Mouse (Mus musculus): ENCODE measurements around the gene Ass1. TPM values are rescaled to one million over a fixed set of nuclear protein-coding genes. Genes with fewer than 3 reads are reported as not detected.

Ass1 gene
- polyA plus RNA-seq, 1 experiment = 20.7 TPM

DNA sequence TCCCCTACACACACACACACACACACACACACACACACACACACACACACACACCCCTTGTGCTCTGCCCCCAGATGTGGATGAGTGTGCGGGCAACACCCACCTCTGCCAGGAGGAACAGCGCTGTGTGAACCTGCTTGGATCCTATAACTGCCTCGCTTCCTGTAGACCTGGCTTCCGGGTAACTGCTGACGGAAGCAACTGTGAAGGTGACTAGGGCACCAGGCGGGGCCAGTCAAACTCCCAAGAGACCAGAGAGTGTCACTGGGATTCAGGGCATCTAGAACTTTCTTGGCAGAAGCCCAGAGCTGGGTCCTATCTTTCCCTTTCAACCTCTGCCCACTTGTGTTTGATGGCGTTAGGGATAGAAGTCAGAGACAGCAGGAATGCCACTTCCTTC is 14.6 kb upstream of the Ass1 start:
- no peak for DNase-seq (ENCODE audit: low read depth, low spot score)
- 55% methylated on average over 7 of the region's 7 CpGs for WGBS

DNA sequence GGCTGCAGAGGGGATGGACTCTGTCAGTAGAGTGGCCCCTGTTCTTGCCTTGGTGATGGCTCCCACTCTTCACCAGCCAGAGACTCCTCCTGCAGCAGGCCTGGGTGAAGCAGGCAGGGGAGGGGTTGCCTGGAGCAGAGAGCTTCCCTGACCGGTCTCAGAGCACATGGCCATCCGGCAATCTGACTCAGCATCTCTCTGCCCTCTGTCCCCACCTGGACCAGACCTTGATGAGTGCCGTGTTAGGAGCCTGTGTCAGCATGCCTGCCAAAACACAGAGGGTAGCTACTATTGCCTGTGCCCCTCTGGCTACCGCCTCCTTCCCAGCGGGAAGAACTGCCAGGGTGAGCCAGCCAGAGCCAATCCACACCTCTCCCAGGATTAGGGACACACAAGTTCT is 11.5 kb upstream of the Ass1 start:
- no peak for DNase-seq (ENCODE audit: low read depth, low spot score)
- WGBS = 69% methylated on average over 5 of the region's 5 CpGs

DNA sequence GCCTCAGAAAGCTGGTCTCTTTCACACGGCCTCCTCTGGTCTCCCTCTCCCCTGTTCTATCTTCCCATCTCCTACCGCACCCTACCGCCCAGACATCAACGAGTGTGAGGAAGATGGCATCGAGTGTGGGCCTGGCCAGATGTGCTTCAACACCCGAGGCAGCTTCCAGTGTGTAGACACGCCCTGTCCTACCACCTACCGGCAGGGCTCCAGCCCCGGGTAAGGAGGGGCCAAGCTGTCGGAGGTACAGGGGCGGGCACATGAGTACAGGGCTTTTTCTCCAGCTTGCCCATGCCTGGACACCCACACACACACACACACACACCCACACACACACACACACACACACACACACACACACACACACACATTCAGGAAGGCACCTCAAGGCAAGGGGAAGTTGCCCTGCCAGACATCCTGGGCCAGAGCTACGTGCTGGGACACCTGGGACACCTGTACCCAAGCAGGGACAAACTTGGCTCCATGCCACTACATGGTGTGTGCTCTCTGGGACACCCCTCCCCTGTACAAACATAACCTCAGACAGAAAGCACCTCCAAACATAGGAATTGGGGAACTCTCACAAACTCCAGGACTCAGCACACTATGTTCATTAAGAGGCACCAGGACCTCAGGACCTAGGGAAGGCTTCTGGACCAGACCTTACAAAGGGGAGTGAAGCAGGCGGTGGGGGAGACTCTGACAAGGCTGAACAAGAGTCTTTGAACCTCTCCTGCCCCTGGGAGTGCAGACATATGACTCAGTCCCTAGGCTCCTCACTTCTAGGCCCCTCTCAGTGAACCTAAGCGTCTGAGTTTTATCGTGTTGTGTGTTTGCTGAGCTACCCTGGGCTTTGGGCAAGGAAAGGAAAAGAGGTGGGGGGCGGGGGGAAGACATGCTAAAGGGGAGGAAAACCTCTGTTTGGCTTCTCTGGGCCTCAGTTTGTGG is 10.7 kb upstream of the Ass1 start:
- no peak for DNase-seq (ENCODE audit: low read depth, low spot score)
- WGBS = 36% methylated on average over 16 of the region's 16 CpGs

DNA sequence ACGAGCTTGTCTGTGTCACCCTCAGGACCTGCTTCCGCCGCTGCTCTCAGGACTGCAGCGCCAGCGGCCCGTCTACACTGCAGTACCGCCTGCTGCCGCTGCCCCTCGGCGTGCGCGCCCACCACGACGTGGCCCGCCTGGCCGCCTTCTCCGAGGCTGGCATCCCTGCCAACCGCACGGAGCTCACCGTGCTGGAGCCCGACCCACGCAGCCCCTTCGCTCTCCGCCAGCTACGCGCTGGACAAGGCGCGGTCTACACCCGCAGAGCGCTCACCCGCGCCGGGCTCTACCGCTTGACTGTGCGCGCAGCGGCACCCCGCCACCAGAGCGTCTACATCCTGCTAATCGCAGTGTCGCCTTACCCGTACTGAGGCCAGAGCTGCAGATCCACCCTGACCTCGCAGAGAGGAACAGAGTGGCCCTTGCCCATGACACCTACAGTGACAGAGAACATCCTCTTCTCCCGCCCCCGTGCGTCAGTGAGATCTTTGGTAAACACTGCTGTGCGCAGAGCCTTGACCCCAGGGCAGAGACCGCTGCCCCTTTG is 9.9 kb upstream of the Ass1 start:
- no peak for DNase-seq (ENCODE audit: low read depth, low spot score)

DNA sequence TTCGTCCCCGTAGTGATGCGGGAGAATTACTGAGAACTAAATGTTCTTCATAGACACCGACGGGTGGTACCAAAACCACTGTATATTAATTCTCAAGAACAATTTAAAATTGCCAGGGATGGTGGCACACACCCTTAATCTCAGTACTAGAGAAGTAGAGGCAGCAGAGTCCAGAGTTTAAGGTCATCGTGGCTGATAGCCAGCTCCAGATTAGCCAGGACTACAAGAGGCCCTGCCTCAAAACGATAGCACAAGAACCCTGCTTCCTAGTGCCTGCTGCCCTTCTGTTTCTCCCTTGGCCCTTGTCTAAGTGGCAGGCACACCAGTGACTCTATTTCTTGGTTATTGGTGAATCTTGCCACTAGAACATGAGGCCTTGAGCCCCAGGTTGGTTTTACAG is 9.1 kb upstream of the Ass1 start:
- no peak for DNase-seq (ENCODE audit: low read depth, low spot score)
- WGBS = 80% methylated on average over 7 of the region's 7 CpGs

More for the DNA sequence above, 9.9 kb upstream of the Ass1 start:
- 15% methylated on average over 48 of the region's 48 CpGs for WGBS

DNA sequence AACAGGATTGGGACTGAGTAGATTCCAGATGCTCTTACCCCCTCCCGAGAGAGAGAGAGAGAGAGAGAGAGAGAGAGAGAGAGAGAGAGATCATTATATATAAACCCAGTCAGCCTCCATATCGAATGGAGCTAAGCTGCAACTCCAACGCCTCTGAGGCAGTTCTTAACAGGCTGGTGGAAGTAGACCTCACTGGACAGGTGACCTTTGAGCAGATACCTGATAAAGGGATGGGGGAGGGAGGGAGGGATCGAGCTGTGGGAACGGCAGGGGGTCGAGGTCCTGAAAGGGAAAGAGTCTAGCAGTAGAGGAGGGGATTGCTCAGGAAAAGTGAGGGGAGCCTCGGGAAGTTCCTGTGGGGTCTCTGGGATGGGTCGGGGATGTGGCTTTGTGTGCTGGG is 8.0 kb upstream of the Ass1 start:
- DNase-seq (ENCODE audit: low read depth, low spot score) = no peak
- WGBS = 31% methylated on average over 8 of the region's 8 CpGs

DNA sequence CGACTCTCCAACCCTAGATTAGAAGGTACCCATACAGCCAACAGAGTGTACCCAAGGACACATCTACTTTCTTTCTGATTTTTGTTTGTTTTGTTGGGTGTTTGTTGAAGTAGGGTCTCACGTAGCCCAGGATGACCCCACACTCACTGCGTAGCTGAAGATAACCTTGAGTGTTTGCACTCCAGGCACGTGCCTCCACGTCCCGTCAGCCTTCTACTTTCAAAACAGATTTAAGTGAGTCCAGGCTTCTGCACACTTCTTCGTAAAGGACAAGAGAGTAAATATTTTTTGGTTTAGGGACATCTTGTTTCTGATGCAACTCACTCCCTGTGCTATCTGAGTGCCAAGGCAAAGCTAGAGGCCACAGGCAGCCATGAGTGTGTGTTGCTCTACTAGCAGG is 6.8 kb upstream of the Ass1 start:
- 62% methylated on average over 7 of the region's 7 CpGs for WGBS
- no peak for DNase-seq (ENCODE audit: low read depth, low spot score)

DNA sequence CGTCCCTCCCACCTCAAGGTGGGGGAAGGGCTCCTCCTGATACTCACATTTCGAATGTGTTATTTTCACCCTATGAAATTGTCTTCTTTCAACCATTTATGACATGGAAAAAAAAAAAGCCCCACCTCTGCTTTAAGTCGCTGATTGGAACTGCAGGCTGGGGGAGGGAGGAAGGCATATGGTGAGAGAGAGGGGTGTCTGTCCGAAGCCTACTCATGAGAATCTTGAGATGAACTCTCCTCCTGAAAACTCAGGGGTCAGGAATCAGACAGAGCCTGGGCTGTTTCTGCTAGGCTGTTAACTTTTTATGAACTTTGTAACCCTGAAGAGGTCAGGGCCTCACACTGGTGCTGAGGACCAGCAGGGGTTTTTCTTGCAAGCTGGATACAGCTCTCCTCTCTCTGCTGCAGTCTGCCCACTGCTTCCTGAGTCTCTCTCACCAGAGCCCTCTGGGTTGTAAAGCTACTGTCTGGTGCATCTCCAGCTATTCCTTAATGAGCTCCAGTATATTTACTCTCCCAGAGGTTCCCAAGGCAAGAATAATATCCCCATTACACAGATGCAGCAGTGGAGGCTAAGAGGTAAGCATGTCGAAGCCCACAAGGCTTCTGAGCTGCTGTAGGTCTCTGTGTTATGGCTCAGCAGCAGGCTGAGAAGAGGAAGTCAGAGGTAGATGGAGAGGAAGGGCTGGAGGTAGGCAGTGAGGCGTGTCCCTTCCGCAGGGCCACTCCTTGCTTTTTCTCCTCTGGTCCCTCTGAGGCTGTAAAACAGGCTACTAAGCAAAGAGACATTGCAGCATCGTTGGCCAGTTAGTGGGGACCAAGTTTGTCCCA is 6.1 kb upstream of the Ass1 start:
- DNase-seq (ENCODE audit: low read depth, low spot score) = no peak
- 20% methylated on average over 8 of the region's 8 CpGs for WGBS

DNA sequence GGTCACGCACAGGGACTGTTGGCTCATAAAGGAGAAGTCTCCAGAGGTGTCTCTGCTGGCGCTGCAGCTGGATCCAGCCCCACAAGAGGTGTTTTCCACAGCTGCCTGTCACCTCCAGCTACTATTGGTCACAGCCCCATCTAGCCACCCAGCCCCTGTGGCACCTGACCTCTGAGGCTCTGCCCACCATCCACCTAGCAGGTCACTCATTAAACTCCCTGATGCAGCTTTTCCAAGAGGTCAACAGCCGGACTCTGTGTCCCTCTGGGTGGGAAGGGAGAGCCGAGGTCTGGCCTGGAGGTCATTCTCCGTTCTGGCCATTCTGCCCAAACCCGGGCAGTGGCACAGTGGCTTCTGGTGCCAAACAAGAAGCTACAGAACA is 5.5 kb upstream of the Ass1 start:
- DNase-seq (ENCODE audit: low read depth, low spot score) = no peak
- 56% methylated on average over 6 of the region's 6 CpGs for WGBS

DNA sequence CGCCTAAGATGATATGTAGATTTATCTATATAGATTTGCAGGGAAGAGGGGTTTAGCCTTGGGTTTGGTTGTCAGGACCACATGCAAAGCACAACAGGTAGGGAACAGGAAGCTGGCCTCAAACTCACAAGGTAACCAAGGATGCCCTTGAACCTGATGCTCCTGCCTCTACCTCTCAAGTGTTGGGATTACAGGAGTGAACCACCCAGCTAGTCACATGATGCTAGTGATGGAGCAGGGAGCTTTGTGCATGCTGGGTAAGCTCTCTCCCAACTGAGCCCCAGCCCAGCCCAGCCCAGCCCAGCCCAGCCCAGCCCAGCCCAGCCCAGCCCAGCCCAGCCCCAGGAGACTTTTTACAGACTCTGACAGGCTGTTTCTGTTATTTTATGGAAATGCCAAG is 2.5 kb upstream of the Ass1 start:
- no peak for DNase-seq (ENCODE audit: low read depth, low spot score)
- WGBS = 71% methylated on average over 1 of the region's 1 CpGs

DNA sequence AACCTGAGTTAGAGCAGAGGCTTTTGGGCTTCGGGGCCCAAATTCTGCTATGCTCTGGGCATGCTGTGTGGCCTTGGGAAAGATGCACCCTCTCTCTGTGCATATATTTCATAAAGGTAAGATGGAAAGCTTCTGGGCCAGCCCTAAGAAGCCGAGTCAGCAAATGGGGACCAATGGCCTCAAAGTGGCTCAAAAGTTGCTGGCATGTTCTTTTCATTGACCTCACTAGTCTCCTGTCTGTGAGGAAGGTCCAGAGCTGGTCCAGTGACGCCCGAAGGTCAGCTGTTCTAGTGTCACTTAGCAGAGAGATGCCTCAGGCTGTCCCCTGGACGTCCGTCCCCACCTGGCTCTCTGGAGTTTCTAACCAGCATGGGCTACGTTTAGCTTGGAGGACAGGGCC is 1.1 kb upstream of the Ass1 start:
- no peak for DNase-seq (ENCODE audit: low read depth, low spot score)
- 95% methylated on average over 7 of the region's 7 CpGs for WGBS

DNA sequence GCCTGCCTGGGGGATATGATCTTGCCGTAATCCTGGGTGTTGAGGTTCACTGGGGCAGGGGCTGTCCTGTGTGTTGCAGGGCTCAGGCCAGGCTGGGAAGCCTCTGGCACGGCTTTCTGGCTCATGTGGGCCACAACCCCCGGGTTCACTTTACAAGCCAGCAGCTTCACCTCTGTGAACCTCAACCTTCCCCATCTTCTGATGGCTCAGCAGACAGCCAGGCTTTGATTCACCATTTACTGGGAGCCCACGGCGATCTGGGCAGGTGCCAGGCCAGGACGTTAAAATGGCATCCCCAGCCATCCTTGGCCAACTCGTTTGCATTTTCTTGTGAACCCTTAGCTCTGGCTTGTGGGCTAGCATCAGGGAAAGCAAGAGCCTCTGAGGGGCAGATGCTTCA is 527 bp upstream of the Ass1 start:
- 49% methylated on average over 7 of the region's 7 CpGs for WGBS
- DNase-seq (ENCODE audit: low read depth, low spot score) = no peak

DNA sequence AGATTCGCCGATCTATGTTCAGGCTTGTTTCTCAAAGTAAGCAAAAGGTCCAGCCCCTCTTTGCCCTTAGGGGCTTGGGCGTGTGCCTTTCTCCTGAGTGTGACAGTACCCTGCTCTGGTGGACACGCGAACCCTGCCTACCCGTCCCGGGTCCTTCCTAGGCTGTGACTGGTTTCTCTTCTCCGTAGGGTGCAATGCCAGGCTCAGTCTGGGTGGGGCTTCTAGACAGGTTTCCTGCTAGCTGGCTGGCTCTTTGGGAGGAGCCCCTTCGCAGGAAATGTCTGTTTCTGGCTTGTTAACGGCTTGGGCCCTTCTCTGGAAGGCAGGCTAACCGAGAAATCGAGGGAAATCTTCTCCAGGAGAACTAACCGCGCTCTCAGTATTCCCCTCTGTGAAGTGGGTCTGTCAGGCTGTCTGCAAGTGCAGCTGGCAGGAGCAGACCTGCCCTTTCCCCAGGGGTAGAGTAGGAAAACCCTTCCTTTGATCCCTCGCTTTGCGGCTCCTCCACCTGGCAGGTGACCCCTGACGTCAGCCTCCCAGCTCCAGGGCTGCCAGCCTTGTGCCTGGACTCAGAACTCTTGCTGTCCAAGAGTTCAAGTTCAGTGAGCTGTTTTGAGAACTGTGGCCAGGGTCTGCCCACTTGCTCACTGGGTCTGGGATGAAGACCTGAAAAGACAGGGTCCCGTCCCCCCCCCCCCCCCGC is 827 bp downstream of the Ass1 start:
- 5% methylated on average over 19 of the region's 19 CpGs for WGBS
- no peak for DNase-seq (ENCODE audit: low read depth, low spot score)

DNA sequence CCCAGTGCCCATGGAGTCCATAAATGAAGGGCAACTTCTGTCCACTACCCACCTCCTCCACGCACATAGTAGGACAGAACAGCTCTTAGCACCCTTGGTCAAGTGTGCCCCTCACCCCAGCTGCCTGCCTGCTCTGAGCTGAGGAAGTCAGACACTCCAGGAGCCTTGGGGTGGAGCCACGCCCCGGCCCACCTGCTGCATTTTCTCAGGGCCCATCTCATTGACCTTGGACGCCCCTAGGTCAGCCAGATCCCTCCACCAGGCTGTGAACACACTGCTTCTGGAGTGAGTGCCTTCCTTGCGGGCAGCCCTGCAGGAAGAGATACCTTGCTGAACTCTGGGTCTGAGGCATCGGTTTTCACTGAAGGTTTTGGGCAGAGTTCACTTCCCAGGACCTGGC is 1.6 kb downstream of the Ass1 start:
- WGBS = 73% methylated on average over 6 of the region's 6 CpGs
- no peak for DNase-seq (ENCODE audit: low read depth, low spot score)

DNA sequence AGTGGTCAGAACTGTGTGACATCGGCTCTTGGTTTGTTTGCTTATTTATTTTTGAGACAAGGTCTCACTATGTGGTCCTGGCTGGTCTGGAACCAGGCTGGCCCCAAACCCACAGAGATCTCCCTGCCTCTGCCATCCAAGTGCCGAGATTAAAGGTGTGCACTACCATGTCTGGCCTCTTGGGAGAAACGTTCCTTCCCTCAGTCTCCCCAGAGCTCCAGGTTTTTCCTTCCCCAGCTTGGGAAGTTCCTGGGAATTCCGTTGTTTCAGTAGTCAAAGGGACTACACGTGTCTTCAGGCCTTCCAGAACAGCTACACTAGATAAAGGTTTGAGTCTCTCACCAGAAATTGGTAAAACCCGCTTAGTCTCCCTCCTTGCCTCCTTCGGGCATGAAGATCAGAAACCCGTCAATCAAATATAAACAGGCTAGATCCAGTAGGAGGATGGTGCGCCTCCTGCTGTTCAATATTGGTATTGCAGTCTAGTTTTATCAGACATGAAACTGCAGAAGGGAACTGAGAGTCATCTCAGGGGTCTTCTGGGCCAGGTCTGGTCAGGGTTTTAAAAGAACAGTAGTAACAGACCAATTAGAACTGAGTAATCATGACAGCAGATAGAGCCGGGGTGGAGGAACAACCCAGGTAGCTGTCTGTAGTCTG is 2.5 kb downstream of the Ass1 start:
- no peak for DNase-seq (ENCODE audit: low read depth, low spot score)
- 46% methylated on average over 10 of the region's 10 CpGs for whole genome bisulfite sequencing

DNA sequence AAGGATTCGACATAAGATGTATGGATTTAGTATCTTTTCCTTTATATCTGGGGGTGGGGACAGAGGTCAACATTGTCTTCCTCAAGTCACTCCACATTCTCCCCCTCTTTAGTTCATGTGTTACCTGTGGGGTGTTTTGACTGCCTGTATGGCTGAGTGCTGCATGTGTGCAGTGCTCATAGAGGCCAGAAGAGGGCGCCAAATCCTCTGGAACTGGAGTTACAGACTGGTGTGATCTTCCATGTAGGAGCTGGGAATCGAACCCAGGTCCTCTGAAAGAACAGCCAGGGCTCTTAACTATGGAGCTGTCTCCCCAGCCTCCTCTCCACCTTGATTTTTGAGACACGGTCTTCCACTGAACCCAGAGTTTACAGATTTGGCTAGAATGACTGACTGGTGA is 3.9 kb downstream of the Ass1 start:
- WGBS = 71% methylated on average over 4 of the region's 4 CpGs
- DNase-seq (ENCODE audit: low read depth, low spot score) = no peak

DNA sequence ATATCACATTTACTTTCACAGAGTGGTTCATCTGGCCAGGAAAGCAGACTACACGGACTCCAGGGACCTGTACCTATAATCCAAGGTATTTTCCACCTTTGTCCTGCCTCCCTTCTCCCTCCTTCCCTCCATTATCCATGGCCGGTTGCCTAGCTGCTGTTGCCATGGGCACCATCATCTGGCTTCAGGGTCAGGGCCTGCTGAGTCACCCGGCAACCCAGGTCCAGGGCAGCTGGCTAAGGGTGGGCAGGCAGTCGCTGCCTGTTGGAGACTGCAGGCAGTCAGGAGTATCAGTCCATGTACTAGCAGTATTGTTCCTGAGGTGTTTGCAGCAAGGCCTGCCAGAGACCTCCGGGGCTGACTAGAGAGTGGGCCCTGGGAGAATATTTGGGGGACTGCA is 4.7 kb downstream of the Ass1 start:
- 84% methylated on average over 5 of the region's 5 CpGs for WGBS
- no peak for DNase-seq (ENCODE audit: low read depth, low spot score)

DNA sequence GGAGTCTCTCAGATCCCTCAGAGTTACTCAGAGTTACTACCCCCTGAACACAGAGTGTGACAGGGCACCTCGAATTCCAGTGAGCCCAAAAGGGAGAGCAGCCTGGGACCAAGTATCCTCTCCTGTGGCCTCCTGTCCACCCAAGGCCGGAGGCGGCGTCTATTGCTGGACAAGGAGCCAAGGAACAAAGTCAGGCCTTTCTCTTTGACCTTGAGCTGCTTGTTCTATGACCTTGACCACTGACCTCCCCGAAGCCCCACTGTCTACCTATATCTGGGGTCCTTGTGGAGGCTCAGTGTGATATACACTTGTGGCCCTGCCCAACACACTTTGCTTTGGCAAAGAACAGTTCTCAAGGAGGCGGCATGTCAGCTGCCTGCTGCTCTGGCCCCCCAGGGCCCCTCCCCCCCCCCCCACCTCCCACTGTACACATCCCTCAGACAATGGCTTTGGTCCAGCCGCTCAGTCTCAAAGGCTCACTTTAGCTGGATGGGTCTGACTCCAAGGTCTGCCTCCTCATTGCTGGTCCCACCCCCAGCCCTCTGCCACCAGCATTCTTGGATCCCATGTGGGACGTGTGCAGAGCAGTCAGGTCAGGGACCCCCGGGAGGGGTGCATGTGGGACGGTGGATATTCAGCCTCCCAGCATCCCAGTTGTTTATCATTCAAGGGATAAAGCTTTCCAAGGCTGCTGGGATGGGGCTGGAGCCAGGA is 6.3 kb downstream of the Ass1 start:
- DNase-seq (ENCODE audit: low read depth, low spot score) = no peak
- 80% methylated on average over 10 of the region's 10 CpGs for WGBS
